Mouse (Mus musculus): ENCODE data around the gene Chrnb1. TPM values are rescaled to one million over a fixed set of nuclear protein-coding genes. Genes with fewer than 3 reads are reported as not detected.

The Chrnb1 gene
- polyA plus RNA-seq, 1 experiment = 14.3 TPM

GRCm38 (mm10) chr11:69787306-69787705 lies 8.4 kb downstream of the Chrnb1 start:
- no peak overlapping the region for H3K4me3 ChIP-seq (ENCODE audit: insufficient read depth, low read depth, low read length)
- H3K36me3 ChIP-seq (ENCODE audit: control insufficient read depth, insufficient read depth, low read length) = no peaks in the 10 kb centered on the region
- H3K27me3 ChIP-seq (replicated peaks; ENCODE audit: control insufficient read depth, insufficient read depth, low read length) = no peaks in the 10 kb centered on the region
- DNase-seq = no peak
- no peak overlapping the region for H3K27ac ChIP-seq (ENCODE audit: insufficient read depth, low read depth, low read length)
- 86% methylated on average over 5 of the region's 5 CpGs for WGBS
- H3K4me1 ChIP-seq (ENCODE audit: control insufficient read depth, insufficient read depth, low read length) = peaks cover 5% of the 10 kb centered on the region; the same call in 1 of the 2 replicates
- TF ChIP-seq CTCF (conservative IDR thresholded peaks at IDR 0.05; ENCODE audit: insufficient read depth, insufficient read length, low read depth, low read length) (no peak), POLR2A (IDR thresholded peaks at IDR 0.05; ENCODE audit: low read depth, low read length) (no peak)

- DNase-seq = peak; percentile 65
- H3K27ac ChIP-seq (ENCODE audit: insufficient read depth, low read depth, low read length) = no peak overlapping the region
- peak overlapping the region; percentile 36; the same call in 1 of the 2 replicates for H3K4me3 ChIP-seq (ENCODE audit: insufficient read depth, low read depth, low read length)
Observed at GRCm38 (mm10) chr11:69784793-69785272, 10.9 kb downstream of the Chrnb1 start.

GRCm38 (mm10) chr11:69781828-69782227 lies 13.9 kb downstream of the Chrnb1 start:
- no peaks in the 10 kb centered on the region for H3K27me3 ChIP-seq (replicated peaks; ENCODE audit: control insufficient read depth, insufficient read depth, low read length)
- peaks cover 5% of the 10 kb centered on the region; the same call in 1 of the 2 replicates for H3K4me1 ChIP-seq (ENCODE audit: control insufficient read depth, insufficient read depth, low read length)
- no peak for DNase-seq
- no peak overlapping the region for H3K4me3 ChIP-seq (ENCODE audit: insufficient read depth, low read depth, low read length)
- no peak overlapping the region for H3K27ac ChIP-seq (ENCODE audit: insufficient read depth, low read depth, low read length)
- WGBS = 39% methylated on average over 4 of the region's 4 CpGs
- TF ChIP-seq POLR2A (IDR thresholded peaks at IDR 0.05; ENCODE audit: low read depth, low read length) (no peak), CTCF (conservative IDR thresholded peaks at IDR 0.05; ENCODE audit: insufficient read depth, insufficient read length, low read depth, low read length) (no peak)
- H3K36me3 ChIP-seq (ENCODE audit: control insufficient read depth, insufficient read depth, low read length) = no peaks in the 10 kb centered on the region

More at GRCm38 (mm10) chr11:69784793-69785272, 10.9 kb downstream of the Chrnb1 start:
- WGBS = 43% methylated on average over 15 of the region's 15 CpGs
- H3K36me3 ChIP-seq (ENCODE audit: control insufficient read depth, insufficient read depth, low read length) = no peaks in the 10 kb centered on the region
- TF ChIP-seq CTCF (conservative IDR thresholded peaks at IDR 0.05; ENCODE audit: insufficient read depth, insufficient read length, low read depth, low read length) (no peak), POLR2A (IDR thresholded peaks at IDR 0.05; ENCODE audit: low read depth, low read length) (no peak)
- peaks cover 5% of the 10 kb centered on the region; the same call in 1 of the 2 replicates for H3K4me1 ChIP-seq (ENCODE audit: control insufficient read depth, insufficient read depth, low read length)
- no peaks in the 10 kb centered on the region for H3K27me3 ChIP-seq (replicated peaks; ENCODE audit: control insufficient read depth, insufficient read depth, low read length)

GRCm38 (mm10) chr11:69778985-69779384 lies 16.8 kb downstream of the Chrnb1 start:
- Histone ChIP-seq H3K4me3 (ENCODE audit: insufficient read depth, low read depth, low read length) (no peak overlapping the region), H3K27me3 (replicated peaks; ENCODE audit: control insufficient read depth, insufficient read depth, low read length) (no peaks in the 10 kb centered on the region), H3K36me3 (ENCODE audit: control insufficient read depth, insufficient read depth, low read length) (no peaks in the 10 kb centered on the region), H3K27ac (ENCODE audit: insufficient read depth, low read depth, low read length) (no peak overlapping the region), H3K4me1 (ENCODE audit: control insufficient read depth, insufficient read depth, low read length) (no peaks in the 10 kb centered on the region)
- no peak for DNase-seq
- WGBS = 58% methylated on average over 7 of the region's 7 CpGs
- TF ChIP-seq CTCF (conservative IDR thresholded peaks at IDR 0.05; ENCODE audit: insufficient read depth, insufficient read length, low read depth, low read length) = no peak
- no peak for TF ChIP-seq POLR2A (IDR thresholded peaks at IDR 0.05; ENCODE audit: low read depth, low read length)

DNA sequence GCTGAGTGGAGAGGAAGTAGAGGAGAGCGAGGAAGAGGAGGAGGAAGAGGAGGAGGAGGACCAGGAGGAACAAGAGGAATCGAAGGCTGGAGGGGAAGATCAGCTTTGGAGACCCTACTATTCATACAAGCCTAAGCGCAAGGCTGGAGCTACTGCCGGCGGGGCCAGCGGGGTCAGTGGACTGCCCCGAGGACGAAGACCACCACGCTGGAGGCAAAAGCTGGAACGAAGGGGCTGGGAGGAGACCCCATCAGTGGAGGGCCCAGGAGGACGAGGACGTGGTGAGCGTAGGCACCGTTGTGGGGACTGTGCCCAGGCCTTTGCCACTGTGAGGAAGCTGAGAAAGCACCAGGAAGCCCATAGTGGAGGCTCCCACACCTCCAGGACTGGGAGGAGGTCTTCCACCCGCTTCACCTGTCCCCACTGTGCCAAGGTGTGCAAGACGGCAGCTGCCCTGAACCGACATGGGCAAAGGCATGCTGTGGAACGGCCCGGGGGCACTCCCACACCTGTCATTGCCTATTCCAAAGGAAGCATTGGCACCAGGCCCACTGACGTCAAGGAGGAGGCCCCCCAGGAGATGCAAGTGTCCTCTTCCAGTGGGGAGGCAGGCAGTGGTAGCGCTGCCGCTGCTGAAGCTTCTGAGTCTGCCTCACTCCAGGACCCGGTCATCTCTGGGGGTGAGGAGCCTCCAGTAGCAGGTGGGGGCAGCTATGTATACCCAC lies 17.3 kb downstream of the Chrnb1 start:
- no peaks in the 10 kb centered on the region for H3K36me3 ChIP-seq (ENCODE audit: control insufficient read depth, insufficient read depth, low read length)
- no peaks in the 10 kb centered on the region for H3K4me1 ChIP-seq (ENCODE audit: control insufficient read depth, insufficient read depth, low read length)
- no peak overlapping the region for H3K4me3 ChIP-seq (ENCODE audit: insufficient read depth, low read depth, low read length)
- no peak overlapping the region for H3K27ac ChIP-seq (ENCODE audit: insufficient read depth, low read depth, low read length)
- H3K27me3 ChIP-seq (replicated peaks; ENCODE audit: control insufficient read depth, insufficient read depth, low read length) = no peaks in the 10 kb centered on the region
- no peak for DNase-seq
- 68% methylated on average over 23 of the region's 23 CpGs for WGBS
- no peak for TF ChIP-seq POLR2A (IDR thresholded peaks at IDR 0.05; ENCODE audit: low read depth, low read length)
- no peak for TF ChIP-seq CTCF (conservative IDR thresholded peaks at IDR 0.05; ENCODE audit: insufficient read depth, insufficient read length, low read depth, low read length)

GRCm38 (mm10) chr11:69777504-69778257 lies 18.1 kb downstream of the Chrnb1 start:
- TF ChIP-seq POLR2A (IDR thresholded peaks at IDR 0.05; ENCODE audit: low read depth, low read length) (no peak), CTCF (conservative IDR thresholded peaks at IDR 0.05; ENCODE audit: insufficient read depth, insufficient read length, low read depth, low read length) (no peak)
- no peak overlapping the region for H3K4me3 ChIP-seq (ENCODE audit: insufficient read depth, low read depth, low read length)
- H3K27ac ChIP-seq (ENCODE audit: insufficient read depth, low read depth, low read length) = no peak overlapping the region
- no peaks in the 10 kb centered on the region for H3K27me3 ChIP-seq (replicated peaks; ENCODE audit: control insufficient read depth, insufficient read depth, low read length)
- H3K4me1 ChIP-seq (ENCODE audit: control insufficient read depth, insufficient read depth, low read length) = no peaks in the 10 kb centered on the region
- no peaks in the 10 kb centered on the region for H3K36me3 ChIP-seq (ENCODE audit: control insufficient read depth, insufficient read depth, low read length)
- DNase-seq = no peak
- WGBS = 64% methylated on average over 26 of the region's 26 CpGs

DNA sequence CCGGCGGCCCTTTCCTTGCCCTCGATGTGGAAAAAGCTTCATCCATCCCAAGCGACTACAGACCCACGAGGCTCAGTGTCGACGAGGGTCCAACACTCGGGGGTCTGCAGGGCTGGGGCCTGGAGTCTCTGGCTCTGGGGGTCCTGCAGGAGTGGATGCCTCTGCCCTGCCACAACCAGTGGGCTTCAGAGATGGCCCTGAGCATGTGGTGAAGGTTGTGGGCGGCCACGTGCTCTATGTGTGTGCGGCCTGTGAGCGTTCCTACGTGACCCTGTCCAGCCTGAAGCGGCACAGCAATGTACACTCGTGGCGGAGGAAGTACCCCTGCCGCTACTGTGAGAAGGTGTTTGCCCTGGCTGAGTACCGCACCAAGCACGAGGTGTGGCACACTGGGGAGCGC lies 19.3 kb downstream of the Chrnb1 start:
- WGBS = 90% methylated on average over 20 of the region's 20 CpGs

More for the DNA sequence above, 19.3 kb downstream of the Chrnb1 start:
- Histone ChIP-seq H3K4me1 (ENCODE audit: control insufficient read depth, insufficient read depth, low read length) (no peaks in the 10 kb centered on the region), H3K27me3 (replicated peaks; ENCODE audit: control insufficient read depth, insufficient read depth, low read length) (no peaks in the 10 kb centered on the region), H3K36me3 (ENCODE audit: control insufficient read depth, insufficient read depth, low read length) (no peaks in the 10 kb centered on the region), H3K4me3 (ENCODE audit: insufficient read depth, low read depth, low read length) (no peak overlapping the region), H3K27ac (ENCODE audit: insufficient read depth, low read depth, low read length) (no peak overlapping the region)
- no peak for TF ChIP-seq CTCF (conservative IDR thresholded peaks at IDR 0.05; ENCODE audit: insufficient read depth, insufficient read length, low read depth, low read length)
- no peak for DNase-seq
